Mouse (Mus musculus): ENCODE measurements around the gene Ccm2l. TPM values are rescaled to one million over a fixed set of nuclear protein-coding genes. Genes with fewer than 3 reads are reported as not detected.

Gene Ccm2l
- polyA plus RNA-seq, 1 experiment, result not detected

DNA sequence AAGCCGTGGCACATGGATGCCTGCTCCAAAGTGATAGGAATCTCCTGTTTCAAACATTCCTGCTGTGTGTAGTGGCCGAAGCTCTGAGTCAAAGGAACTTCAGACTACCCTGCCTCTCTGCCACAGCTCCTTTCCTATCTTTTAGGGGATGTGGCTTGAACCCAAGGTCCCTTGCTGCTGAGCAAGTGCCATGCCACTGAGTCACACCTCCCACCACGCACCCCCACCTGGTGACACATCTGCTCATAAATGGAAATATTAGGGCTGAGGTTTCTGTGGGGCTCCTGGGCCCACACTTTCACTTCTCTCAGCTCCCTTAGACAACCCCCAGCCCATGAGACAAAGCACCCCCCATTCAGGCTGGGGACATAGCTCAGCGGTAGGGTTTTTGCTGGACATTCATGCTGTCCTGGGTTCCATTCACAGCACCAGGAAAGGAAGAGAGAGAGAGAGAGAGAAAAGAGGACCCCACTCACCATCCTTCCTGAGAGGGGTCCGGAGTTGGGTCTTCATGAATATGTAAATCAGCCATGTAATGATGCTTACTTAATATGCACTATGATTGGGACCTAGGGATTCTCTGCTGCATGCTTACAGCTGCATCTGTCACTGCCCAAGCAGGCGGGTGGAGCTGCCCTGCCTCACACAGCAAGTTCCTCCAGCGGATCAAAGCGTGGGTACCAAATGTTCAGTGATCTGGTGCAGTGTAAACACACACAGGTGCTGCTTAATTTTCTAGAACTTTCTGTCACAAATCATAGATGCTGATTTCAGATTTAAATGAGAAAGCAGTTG is 56.3 kb downstream of the Ccm2l start:
- TF ChIP-seq CTCF (IDR thresholded peaks at IDR 0.05; ENCODE audit: insufficient read depth, low read depth, low read length) (no peak), POLR2A (IDR thresholded peaks at IDR 0.05; ENCODE audit: insufficient read depth, low read depth, low read length) (no peak)
- Histone ChIP-seq H3K4me3 (ENCODE audit: insufficient read depth, low read depth, low read length) (no peak overlapping the region), H3K4me1 (ENCODE audit: control insufficient read depth, insufficient read depth, low read length) (no peaks in the 10 kb centered on the region), H3K27ac (ENCODE audit: insufficient read depth, low read depth, low read length) (no peak overlapping the region)
- WGBS, result 75% methylated on average over 8 of the region's 8 CpGs

DNA sequence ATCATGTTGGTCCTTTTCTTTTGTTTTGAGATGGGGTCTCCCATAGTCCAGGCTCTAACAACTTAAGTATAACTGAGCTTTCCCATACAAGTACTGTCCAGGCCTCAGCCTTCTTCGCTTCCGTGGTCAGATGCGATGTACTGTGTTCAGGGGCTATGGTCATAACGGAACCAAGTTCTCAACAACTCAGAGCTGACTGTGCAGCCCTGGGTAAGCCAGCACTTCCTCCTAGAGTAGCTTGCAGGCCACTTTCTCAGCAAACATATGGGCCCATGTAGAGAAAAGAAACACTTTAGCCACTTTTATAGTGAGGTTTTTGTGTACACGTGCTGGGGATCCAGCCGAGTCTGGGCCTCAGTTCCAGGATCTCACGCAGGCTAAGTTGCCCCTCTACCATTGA is 56.9 kb downstream of the Ccm2l start:
- TF ChIP-seq CTCF (IDR thresholded peaks at IDR 0.05; ENCODE audit: insufficient read depth, low read depth, low read length) (no peak), POLR2A (IDR thresholded peaks at IDR 0.05; ENCODE audit: insufficient read depth, low read depth, low read length) (no peak)
- 91% methylated on average over 7 of the region's 7 CpGs for WGBS
- no peaks in the 10 kb centered on the region for H3K4me1 ChIP-seq (ENCODE audit: control insufficient read depth, insufficient read depth, low read length)
- H3K27ac ChIP-seq (ENCODE audit: insufficient read depth, low read depth, low read length), result no peak overlapping the region
- H3K4me3 ChIP-seq (ENCODE audit: insufficient read depth, low read depth, low read length), result no peak overlapping the region

DNA sequence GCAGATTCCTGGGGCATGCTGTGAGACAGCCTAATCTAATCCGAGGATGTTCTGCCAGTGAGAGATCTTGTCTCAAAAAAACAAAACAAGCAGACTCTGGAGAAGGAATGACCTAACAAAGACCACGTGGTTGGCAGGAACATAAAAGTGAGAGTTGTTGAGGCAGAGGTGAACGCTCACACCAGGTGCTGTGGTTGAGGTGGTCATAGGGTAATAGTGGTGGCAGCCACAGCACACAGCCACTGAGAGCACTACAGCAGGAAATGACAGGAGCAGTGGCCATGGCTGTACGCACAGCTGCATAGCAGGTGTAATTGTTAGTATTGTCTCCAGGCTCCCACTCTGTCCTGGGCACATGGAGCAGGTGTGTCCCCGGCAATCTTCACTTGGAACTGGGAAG is 60.1 kb downstream of the Ccm2l start:
- Histone ChIP-seq H3K4me1 (ENCODE audit: control insufficient read depth, insufficient read depth, low read length) (no peaks in the 10 kb centered on the region), H3K4me3 (ENCODE audit: insufficient read depth, low read depth, low read length) (no peak overlapping the region), H3K27ac (ENCODE audit: insufficient read depth, low read depth, low read length) (no peak overlapping the region)
- TF ChIP-seq POLR2A (IDR thresholded peaks at IDR 0.05; ENCODE audit: insufficient read depth, low read depth, low read length) (no peak), CTCF (IDR thresholded peaks at IDR 0.05; ENCODE audit: insufficient read depth, low read depth, low read length) (no peak)
- 66% methylated on average over 5 of the region's 5 CpGs for WGBS

DNA sequence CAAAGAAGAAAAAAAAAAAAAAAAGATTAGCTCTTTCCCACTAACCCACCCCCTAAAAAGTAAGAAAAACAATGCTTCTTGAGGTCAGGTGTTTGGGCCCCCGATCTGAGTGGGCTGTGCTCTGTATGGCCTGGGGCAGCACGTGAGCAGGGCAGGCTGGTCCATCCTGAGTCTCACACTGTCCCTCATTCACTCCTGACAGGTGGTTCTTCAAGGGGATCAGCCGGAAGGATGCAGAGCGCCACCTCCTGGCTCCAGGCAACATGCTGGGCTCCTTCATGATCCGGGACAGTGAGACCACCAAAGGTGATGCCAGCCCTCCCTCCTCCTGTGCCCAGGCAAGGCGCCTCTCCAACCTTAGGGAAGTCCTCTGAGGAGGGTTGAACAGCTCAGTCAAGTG is 65.3 kb downstream of the Ccm2l start:
- H3K4me1 ChIP-seq (ENCODE audit: control insufficient read depth, insufficient read depth, low read length), result no peaks in the 10 kb centered on the region
- 30% methylated on average over 6 of the region's 6 CpGs for WGBS
- no peak for TF ChIP-seq POLR2A (IDR thresholded peaks at IDR 0.05; ENCODE audit: insufficient read depth, low read depth, low read length)
- no peak for TF ChIP-seq CTCF (IDR thresholded peaks at IDR 0.05; ENCODE audit: insufficient read depth, low read depth, low read length)
- H3K27ac ChIP-seq (ENCODE audit: insufficient read depth, low read depth, low read length), result no peak overlapping the region
- no peak overlapping the region for H3K4me3 ChIP-seq (ENCODE audit: insufficient read depth, low read depth, low read length)

Other genes starting within 250 kb of the Ccm2l start
- gene Bcl2l1, start 234.2 kb upstream of the Ccm2l start, polyA plus RNA-seq (2012; ENCODE audit: insufficient read depth, insufficient read length, low replicate concordance, missing spikeins), result 296 and 622 TPM in 2 replicates
- gene Tpx2, start 218.0 kb upstream of the Ccm2l start, polyA plus RNA-seq (2012; ENCODE audit: insufficient read depth, insufficient read length, low replicate concordance, missing spikeins), result 120 TPM in 1 of 2 replicates, not detected in the other
- gene Mylk2, start 154.6 kb upstream of the Ccm2l start, polyA plus RNA-seq (2012; ENCODE audit: insufficient read depth, insufficient read length, low replicate concordance, missing spikeins), result not detected in 2 replicates
- gene Foxs1, start 132.7 kb upstream of the Ccm2l start, polyA plus RNA-seq (2012; ENCODE audit: insufficient read depth, insufficient read length, low replicate concordance, missing spikeins), result not detected in 2 replicates
- not detected in 2 replicates for gene Dusp15, start 114.3 kb upstream of the Ccm2l start, polyA plus RNA-seq (2012; ENCODE audit: insufficient read depth, insufficient read length, low replicate concordance, missing spikeins)
- not detected in 2 replicates for gene Ttll9, start 103.5 kb upstream of the Ccm2l start, polyA plus RNA-seq (2012; ENCODE audit: insufficient read depth, insufficient read length, low replicate concordance, missing spikeins)
- not detected in 2 replicates for gene Pdrg1, start 50.5 kb upstream of the Ccm2l start, polyA plus RNA-seq (2012; ENCODE audit: insufficient read depth, insufficient read length, low replicate concordance, missing spikeins)
- gene Xkr7, start 34.1 kb upstream of the Ccm2l start, polyA plus RNA-seq (2012; ENCODE audit: insufficient read depth, insufficient read length, low replicate concordance, missing spikeins), result not detected in 2 replicates
- not detected in 2 replicates for gene Hck, start 42.5 kb downstream of the Ccm2l start, polyA plus RNA-seq (2012; ENCODE audit: insufficient read depth, insufficient read length, low replicate concordance, missing spikeins)
- gene Tm9sf4, start 95.3 kb downstream of the Ccm2l start, polyA plus RNA-seq (2012; ENCODE audit: insufficient read depth, insufficient read length, low replicate concordance, missing spikeins), result not detected in 2 replicates
- gene Tspyl3, start 159.5 kb downstream of the Ccm2l start, polyA plus RNA-seq (2012; ENCODE audit: insufficient read depth, insufficient read length, low replicate concordance, missing spikeins), result not detected in 2 replicates
- gene Plagl2, start 175.5 kb downstream of the Ccm2l start, polyA plus RNA-seq (2012; ENCODE audit: insufficient read depth, insufficient read length, low replicate concordance, missing spikeins), result not detected in 2 replicates
- not detected in 2 replicates for gene Pofut1, start 175.6 kb downstream of the Ccm2l start, polyA plus RNA-seq (2012; ENCODE audit: insufficient read depth, insufficient read length, low replicate concordance, missing spikeins)
- gene Kif3b, start 225.5 kb downstream of the Ccm2l start, polyA plus RNA-seq (2012; ENCODE audit: insufficient read depth, insufficient read length, low replicate concordance, missing spikeins), result not detected in 2 replicates

Data from olfactory bulb, adult 2 months (tissue).